Mouse (Mus musculus) frontal cortex, postnatal 36 days (tissue): ENCODE results near the gene Tex14.
A peak's percentile ranks its signal among the peaks of the same experiment; 100 is the strongest.
"Not testable (repeated sequence)": the region's sequence is repeated elsewhere in the genome, so short reads cannot be mapped to it uniquely, and the experiment has no call there.

ENCODE experiments used
- DNase-seq, 2 experiments: peaks; one replicate each; pipeline ENCODE4 v3.0.0; 2022; ENCODE audit warnings: low spot score in 2 of 2

The Tex14 gene

GRCm38 (mm10) chr11:87448476-87449199 lies 43.8 kb downstream of the Tex14 start:
- peak in 1 of 2 experiments; percentile 70 for DNase-seq

- DNase-seq: no peak
Observed at GRCm38 (mm10) chr11:87449200-87449547, 44.3 kb downstream of the Tex14 start.

DNA sequence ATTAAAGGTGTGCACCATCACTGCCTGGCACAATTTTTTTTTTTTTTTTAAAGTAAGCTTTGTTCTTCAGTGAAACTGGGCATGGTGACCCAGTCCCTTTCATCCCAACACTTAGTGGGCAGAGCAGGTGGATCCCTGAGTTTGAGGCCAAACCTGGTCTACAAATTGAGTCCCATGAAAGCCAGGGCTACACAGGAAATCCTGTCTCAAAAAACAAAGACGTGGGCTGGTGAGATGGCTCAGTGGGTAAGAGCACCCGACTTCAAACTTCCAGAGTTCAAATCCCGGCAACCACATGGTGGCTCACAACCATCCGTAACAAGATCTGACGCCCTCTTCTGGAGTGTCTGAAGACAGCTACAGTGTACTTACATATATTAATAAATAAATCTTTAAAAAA lies 45.0 kb downstream of the Tex14 start:
- DNase-seq: not testable (repeated sequence)

DNA sequence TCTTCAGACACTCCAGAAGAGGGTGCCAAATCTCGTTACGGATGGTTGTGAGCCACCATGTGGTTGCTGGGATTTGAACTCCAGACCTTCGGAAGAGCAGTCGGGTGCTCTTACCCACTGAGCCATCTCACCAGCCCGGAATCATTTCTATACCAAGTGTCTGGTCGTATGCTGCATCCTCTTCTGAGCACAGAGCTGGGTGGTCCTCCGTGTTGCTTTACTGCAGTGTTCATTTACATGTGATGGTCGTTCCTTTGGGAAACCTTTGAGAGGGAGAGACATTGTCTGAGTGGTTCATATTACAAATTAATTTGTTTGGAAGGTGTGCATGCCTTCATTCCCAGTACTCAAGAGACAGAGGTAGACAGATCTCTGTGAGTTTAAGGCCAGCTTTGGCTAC lies 47.9 kb downstream of the Tex14 start:
- not testable (repeated sequence) for DNase-seq

GRCm38 (mm10) chr11:87453216-87454034 lies 48.6 kb downstream of the Tex14 start:
- no peak for DNase-seq

GRCm38 (mm10) chr11:87454035-87454690 lies 49.3 kb downstream of the Tex14 start:
- DNase-seq: no peak

DNA sequence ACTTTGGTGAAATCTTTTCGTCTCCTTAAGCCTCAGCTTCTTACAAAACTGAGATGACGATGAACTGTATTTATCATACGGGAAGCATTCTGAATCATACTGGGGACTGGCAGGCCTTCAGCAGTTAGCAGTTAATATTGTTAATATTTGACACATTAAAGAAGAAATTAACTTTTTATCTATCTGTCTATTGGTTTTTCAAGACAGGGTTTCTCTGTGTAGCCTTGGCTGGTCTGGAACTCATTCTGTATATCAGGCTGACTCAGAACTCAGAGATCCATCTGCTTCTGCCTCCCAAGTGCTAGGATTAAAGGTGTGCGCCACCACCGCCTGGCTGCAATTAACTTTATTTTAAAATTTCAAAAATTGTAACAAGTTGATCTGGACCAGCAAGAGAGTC lies 50.7 kb downstream of the Tex14 start:
- no peak for DNase-seq

DNA sequence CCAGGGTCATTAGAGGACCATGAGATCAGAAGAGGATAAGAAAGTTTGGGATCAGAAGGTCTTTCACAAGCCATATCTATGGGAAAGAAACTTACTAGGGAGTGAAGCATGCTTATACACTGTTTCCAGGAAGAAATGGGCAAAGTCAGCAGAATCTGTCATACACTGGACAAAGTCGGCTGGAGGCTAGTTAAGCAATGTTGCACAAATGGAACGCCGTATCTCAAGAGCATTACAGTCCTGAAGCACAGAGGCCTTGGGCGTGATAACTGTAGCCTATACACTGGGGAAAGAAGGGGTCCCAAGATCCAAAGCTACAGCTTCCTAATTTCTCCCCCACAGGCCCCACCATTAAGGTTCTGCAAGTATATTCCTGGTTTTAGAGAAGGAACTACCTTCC lies 51.1 kb downstream of the Tex14 start:
- no peak for DNase-seq

DNA sequence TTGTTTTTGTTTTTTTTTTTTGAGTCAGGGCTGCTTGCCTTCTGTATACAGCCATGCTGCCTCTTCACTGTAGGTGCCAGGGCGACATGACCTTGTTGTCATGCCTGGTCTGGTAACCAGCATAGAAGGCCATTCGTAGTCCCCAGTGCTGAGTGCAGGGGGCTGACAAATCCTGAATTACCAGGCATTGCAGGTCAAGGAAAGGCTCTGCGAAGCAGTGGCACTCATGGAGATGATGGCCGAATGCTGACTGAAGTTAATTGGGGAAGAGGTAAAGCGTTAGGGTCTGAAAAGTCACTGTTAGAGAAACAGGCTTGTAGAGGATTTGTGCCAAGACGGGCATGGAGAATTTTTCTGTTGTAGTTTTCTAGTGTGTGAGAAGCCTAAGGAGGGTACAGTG lies 55.7 kb downstream of the Tex14 start:
- no peak for DNase-seq

DNA sequence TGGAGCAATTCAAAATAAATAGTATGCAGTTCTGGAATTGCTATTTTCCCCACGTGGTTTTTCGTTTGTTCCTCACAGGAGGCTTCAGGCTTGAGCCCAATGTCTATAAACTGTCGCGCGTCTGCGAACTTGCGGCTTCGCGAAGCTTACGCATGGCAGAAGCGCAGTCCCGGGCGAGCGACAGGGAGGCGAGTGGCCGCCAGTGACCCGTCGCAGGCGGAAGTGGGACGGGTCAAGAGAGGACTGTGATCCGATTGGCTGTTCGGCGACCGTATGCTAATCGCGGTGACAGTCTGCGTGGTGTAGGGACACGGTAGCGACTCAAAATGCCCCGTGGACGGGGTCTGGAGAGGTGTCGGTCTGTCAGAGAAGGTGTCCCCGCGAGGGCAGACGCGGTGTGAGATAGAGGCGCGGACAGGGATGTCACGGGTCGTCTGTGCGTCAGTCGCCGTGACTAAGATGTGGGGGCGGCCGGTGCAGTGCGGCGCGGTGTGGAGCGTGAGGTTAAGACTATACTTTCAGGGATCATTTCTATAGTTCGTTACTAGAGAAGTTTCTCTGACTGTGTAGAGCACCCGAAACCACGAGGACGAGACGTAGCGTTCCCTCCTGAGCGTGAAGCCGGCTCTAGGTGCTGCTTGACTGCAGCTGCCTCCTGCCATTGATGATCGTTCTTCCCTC lies 57.1 kb downstream of the Tex14 start:
- DNase-seq: peak; percentile 76 to 80

DNA sequence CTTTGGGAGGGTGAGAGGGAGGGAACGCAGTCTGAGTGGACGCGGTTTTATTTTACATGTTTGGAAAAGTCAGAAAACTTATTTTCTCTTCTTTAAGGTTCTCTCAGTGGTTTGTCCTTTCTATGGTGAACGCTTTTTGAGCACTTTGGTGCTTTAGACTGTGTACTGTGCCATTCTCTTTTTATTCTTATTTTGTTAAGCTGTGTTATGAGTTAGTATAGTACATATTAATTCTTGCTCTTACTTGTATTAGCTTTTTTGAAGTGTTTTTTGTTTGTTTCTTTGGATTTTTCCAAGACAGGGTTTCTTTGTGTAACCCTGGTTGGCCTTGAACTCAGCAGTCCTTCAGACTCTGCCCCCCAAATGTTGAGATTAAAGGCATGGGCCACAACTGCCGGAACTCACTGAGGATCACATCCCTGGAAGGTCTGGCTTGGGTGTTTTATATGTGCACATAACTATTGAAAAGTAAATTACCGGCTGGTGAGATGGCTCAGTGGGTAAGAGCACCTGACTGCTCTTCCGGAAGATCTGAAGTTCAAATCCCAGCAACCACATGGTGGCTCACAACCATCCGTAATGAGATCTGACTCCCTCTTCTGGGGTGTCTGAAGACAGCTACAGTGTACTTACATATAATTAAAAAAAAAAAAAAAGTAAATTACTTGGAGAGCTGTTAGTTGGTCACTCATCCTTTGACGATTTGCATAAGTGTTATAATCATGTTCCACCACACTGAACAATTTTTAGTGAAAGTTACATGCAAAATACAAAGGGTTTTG lies 57.8 kb downstream of the Tex14 start:
- DNase-seq: peak; percentile 33 to 68

DNA sequence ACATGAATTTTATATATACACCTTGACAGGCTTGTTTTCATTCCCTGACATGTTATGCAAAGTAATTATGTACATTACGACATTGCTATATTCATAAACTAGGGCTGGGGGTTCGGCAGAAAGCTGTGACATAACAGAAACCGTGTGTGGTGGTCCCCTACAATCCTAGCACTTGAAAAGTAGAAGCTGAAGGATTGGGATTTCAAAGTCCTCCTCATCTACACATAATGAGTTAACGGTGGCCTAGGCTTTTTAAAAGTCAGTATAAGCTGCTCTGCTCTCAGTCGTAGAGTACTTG lies 58.3 kb downstream of the Tex14 start:
- no peak for DNase-seq

DNA sequence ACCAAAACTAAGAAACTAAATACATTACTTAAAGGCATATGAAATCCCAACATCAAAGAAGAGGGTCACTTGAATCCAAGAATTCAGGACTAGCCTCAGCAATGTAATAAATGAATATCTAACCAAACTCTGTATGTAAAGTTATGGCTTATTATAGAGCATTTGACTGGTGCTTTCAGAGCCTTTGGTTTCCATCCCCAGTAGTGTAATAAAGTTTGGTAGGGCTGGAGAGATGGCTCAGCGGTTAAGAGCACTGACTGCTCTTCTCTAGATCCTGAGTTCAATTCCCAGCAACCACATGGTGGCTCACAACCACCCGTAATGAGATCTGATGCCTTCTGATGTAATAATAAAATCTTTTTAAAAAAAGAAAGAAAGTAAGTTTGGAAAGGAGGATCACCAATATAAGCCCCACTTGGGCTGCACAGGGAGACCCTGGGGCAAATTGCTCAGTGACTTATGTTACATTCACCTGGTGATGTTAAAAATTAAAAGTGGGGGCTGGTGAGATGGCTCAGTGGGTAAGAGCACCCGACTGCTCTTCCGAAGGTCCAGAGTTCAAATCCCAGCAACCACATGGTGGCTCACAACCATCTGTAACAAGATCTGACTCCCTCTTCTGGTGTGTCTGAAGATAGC lies 59.0 kb downstream of the Tex14 start:
- DNase-seq: not testable (repeated sequence)

DNA sequence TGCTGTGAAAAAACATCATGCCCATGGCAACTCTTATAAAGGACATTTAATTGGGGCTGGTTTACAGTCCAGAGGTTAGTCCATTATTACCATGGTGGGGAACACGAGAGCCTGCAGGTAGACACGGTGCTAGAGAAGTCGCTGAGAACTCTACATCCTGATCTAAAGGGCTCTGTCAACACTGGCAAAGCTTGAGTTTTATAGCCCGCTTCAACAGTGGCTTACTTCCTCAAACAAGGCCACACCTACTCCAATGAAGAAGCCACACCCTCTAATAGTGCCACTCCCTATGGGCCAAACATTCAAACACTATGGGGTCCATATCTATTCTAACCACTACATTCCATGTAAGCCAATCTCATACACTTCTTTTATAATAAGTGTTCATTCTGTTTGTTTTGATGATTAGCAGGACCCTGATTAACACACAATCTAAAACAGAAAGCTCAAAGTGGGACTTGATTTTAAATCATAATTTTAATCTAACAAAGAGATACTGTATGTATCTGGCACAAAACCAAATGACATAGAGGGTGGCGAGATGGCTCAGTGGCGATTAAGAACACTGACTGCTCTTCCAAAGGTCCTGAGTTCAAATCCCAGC lies 61.2 kb downstream of the Tex14 start:
- DNase-seq: no peak

DNA sequence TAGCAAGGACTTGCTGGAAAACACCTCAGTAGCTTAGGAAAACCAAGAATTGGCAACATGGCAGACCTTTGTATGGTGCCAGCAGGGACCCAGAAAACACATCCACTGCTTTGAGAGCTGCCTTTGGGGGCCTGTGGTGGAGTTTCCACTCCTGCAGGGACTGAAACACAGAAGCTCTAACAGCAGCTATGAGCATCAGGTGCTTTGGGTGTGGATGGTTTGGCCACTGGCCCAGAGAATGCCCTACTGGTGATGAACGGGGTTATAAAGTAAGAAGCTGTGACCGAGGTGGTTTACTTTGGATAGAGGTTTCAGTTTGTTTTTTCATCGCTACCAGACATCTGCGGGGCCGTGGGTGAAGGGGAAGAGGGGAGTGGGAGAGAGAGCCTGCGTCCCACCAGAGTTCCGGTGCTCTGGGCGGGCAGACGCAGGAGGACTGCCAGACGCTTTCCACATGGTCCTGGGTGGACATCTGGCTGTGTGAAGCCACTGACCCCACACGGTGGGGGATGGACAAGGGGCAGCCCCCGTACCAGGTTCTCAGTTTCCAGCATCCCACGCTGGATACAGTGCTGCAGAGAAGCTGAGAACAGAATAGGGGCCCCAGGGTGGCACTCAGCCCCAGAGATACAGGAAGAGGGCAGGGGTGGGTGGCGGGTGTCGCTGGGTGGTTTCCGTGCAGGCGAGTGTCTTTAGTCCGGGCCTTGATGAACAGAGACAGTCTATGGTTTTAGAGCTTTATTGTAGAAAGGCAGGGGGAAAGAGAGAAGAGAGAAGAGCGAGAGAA lies 62.8 kb downstream of the Tex14 start:
- DNase-seq: no peak

DNA sequence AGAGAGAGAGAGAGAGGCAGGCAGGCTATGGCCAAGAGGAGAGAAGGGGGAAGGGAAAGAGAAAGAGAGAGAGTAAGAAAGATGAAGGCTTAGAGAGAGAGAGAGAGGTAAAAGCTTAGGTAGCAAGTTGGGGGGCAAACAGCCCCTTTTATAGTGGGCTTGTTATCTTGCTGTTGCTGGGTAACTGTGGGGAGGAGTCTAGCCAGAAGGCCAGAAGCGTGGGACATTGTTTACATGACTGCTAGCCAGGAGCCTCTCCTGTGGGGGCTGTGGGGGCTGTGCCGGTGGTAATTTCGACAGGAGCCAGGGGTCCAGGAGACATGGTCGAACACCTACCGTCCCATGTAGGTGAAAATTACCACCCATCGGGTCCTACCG lies 63.4 kb downstream of the Tex14 start:
- DNase-seq: no peak

DNA sequence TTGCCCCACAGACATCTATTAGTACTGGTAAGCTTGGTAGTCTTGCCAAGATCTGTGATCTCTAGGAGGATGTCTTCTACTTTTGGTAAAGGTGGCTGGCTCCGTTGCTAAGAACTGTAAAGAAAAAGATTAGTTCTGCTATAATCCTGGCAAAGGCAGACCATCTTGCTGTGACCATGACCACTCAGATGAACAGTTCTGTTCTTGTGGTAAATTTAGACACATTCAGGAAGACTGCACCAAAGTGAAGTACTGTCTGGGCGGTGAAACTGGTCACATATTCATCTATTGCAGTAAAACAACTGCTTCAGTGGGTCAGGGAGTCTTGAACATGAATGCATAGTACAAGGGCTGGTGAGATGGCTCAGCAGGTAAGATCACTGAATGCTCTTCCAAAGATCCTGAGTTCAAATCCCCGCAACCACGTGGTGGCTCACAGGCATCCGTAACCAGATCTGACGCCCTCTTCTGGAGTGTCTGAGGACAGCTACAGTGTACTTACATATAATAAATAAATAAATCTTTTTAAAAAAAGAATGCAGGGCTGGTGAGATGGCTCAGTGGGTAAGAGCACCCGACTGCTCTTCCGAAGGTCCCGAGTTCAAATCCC lies 63.9 kb downstream of the Tex14 start:
- DNase-seq: no peak

- DNase-seq: peak; percentile 54 to 57
Observed at GRCm38 (mm10) chr11:87470807-87471698, 66.2 kb downstream of the Tex14 start.

GRCm38 (mm10) chr11:87471699-87471997 lies 66.8 kb downstream of the Tex14 start:
- DNase-seq: not testable (repeated sequence)
